Mouse (Mus musculus) left cerebral cortex, adult 2 months (tissue): Measurements from ENCODE around the gene Slc16a9. TPM values are rescaled to one million over a fixed set of nuclear protein-coding genes. Genes with fewer than 3 reads are reported as not detected.

Experiments
- DNase-seq, 2 experiments: peaks; one replicate each; pipeline ENCODE4 v3.0.0; 2021 to 2022; ENCODE audit warnings: low spot score in 2 of 2, mixed read lengths in 1 of 2; ENCODE audit errors: extremely low spot score in 1 of 2
- H3K27ac ChIP-seq: fragments of 200-600 bp; 2 replicates; pipeline ENCODE4 v1.8.1; 2022
- H3K4me3 ChIP-seq: fragments of 200-600 bp; 2 replicates; pipeline ENCODE4 v1.8.1; 2022
- CTCF ChIP-seq: fragments of 200-600 bp; IDR thresholded peaks from 2 replicates; pipeline ENCODE4 v1.8.1; 2022; ENCODE audit warnings: antibody characterized with exemption, mild to moderate bottlenecking, moderate library complexity
- intact Hi-C: fragments of 180-260 bp; cut with DNase I; formaldehyde crosslinking; loops from one replicate; pipeline ENCODE4 v1.15.1; 2025
- total RNA-seq, 2 experiments: library from RNA; stranded (reverse); gene quantifications; 2 replicates each; pipeline ENCODE4 v1.2.3; 2021

The Slc16a9 gene
- total RNA-seq, 2 experiments from 2014 or later: 1.2 to 2.7 TPM

GRCm38 (mm10) chr10:70254666-70255065 lies 9.8 kb downstream of the Slc16a9 start:
- DNase-seq: no peak
- H3K4me3 ChIP-seq: no peak overlapping the region
- no peak overlapping the region for H3K27ac ChIP-seq
- no peak for TF ChIP-seq CTCF
- intact Hi-C loops: no loop called here

DNA sequence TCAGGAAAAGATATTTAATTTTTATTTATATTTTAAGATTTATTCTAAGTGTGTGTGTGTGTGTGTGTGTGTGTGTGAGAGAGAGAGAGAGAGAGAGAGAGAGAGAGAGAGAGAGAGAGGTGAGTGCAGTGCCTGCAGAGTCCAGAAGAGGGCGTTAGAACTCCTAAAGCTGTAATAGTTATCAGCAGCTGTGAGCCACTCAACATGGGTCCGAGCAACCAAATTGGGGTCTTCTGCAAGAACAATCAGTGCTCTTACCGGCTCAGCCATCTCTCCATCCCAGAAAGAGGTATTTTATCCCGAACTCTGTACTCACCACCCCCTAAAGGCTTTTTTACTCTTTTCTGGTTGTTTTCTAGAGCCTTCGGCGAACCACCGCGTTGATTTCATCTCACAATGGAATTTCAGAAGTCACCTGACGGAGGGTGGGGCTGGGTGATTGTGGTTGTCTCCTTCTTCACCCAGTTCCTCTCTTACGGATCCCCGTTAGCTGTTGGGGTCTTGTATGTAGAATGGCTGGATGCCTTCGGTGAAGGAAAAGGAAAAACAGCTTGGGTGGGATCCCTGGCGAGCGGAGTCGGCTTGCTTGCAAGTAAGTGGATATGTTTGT lies 10.8 kb downstream of the Slc16a9 start:
- TF ChIP-seq CTCF: peak; percentile 7; the same call in 1 of the 2 replicates
- Histone ChIP-seq H3K27ac (no peak overlapping the region), H3K4me3 (no peak overlapping the region)
- intact Hi-C loops: no loop called here
- DNase-seq: no peak

DNA sequence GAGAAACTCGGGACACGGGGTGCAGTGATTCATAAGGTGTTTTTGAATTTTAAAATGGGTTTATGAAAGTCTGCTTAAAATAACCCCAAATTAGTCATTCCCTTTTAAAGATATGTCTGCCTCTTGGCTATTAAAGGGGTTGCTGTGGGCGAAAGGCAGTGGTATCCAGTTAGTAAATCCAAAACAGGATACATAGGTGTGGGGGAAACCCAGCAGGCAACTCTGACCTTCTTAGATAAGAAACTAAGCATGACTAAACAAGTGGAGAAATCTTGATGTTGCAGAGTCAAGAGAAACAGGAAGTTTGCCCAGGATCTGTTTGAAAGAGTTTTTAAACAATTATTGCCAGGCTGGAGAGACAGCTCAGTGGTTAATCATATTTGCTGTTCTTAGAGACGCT lies 12.1 kb downstream of the Slc16a9 start:
- no peak overlapping the region for H3K4me3 ChIP-seq
- intact Hi-C loops: no loop called here
- no peak for DNase-seq
- no peak for TF ChIP-seq CTCF
- no peak overlapping the region for H3K27ac ChIP-seq

DNA sequence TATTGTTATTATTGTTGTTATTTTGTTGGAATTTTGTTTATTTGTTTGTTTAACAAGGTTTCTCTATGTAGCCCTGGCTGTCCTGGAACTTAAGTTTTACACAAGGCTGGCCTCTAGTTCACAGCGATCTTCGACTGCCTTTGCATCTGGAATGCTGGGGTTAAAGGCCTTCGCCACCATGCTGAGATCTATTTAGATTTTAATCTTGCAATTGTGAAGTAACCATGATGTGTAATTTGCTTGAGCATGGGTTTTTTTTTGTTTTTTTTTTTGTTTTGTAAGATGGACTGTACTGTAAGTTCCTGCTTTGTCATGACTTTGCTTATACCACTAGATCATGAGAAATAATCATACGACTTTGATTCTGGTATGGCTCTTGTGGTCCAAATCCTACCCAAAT lies 16.0 kb downstream of the Slc16a9 start:
- Histone ChIP-seq H3K27ac (no peak overlapping the region), H3K4me3 (no peak overlapping the region)
- intact Hi-C loops: no loop called here
- no peak for TF ChIP-seq CTCF
- DNase-seq: no peak

- no peak for TF ChIP-seq CTCF
- Histone ChIP-seq H3K27ac (no peak overlapping the region), H3K4me3 (no peak overlapping the region)
- intact Hi-C loops: no loop called here
- no peak for DNase-seq
Measured at GRCm38 (mm10) chr10:70262051-70262450, 17.2 kb downstream of the Slc16a9 start.

DNA sequence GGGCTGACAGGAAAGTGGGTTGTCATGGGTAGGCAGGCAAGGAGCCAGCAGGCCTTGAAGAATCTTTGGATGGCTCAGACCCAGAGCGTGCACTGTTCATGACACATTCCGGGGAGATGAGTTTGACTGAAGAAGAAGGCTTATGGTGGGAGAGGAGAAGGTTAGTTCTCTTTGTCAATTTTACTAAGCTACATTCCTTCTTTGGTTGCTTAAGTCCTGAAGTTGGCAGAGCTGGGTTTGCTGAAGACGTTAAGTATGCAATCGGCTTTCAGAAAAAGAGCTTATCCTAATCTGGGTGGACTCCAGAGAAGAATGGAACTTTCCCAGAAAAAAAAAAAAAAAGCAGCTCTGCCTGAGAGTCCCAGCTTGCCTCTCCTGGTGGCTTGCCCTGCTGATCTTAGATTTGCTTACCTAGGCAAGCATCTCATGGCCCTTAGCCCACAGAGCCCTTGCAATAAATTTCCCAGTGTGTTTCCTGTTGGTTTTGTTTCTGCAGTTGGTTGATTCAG lies 18.8 kb downstream of the Slc16a9 start:
- DNase-seq: no peak
- no peak overlapping the region for H3K4me3 ChIP-seq
- intact Hi-C loops: no loop called here
- H3K27ac ChIP-seq: no peak overlapping the region
- no peak for TF ChIP-seq CTCF

GRCm38 (mm10) chr10:70264337-70265036 lies 19.6 kb downstream of the Slc16a9 start:
- intact Hi-C loops: no loop called here
- H3K27ac ChIP-seq: no peak overlapping the region
- TF ChIP-seq CTCF: no peak
- no peak for DNase-seq
- H3K4me3 ChIP-seq: no peak overlapping the region

DNA sequence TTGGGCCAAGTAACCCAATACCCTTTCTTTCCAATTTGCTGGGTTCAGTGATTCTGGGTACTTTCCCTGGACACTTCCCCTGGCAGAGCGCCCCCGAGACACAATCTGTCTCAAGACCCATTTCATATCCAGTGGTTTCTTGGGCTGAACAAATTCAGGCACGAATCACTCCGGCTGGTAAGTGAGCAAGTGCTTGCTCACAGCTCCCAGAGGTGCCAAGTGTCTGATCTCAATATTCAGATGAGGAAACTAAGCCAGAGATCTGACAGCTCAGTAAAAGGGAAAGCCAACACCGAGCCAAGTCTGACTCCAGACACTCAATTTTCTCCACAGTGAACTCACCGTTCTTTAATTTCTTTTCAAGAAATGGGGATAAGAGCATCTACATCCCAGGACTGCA lies 21.6 kb downstream of the Slc16a9 start:
- Histone ChIP-seq H3K27ac (no peak overlapping the region), H3K4me3 (peak overlapping the region; percentile 13; the same call in 1 of the 2 replicates)
- intact Hi-C loops: no loop called here
- TF ChIP-seq CTCF: no peak
- no peak for DNase-seq

DNA sequence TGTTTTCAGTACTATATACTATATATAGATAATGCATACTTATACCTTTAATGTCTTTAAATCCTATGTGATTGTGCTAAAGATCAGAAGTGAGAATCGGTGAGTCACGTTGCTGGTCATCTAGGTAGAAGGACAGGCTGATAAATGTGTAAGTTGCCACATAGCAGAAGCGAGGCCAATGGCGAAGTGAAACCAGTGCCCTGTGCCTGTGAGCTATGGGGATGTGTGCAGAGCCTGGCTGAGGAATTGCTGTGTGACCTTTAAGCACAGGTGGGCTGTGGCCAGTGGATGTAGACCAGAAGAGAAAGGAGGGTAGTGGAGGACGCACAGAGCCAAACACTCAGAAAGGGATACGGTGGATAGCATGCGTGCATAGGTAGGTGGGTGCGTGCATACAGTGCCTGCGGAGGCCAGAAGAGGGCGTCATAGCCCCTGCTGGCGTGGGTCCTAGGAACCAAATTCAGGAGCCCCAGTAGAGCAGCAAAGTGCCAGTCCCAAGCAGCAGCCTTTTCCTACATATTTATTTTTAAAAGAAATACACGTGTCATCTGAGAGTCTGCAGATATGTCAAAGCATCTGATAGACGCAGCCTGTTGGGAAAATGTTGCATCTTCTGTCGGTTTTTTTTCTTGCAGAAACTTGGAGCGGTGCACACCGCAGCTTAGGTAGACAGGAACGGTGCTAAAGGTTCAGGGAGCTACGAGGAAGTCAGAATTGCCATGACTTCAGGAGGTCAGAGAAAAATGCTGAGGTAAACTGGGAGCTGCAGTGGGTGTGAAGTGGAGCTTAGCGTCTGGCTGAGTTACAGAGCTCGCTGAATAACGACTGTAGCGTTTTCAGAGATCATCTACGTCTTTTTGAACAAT lies 23.9 kb downstream of the Slc16a9 start:
- no peak for DNase-seq
- intact Hi-C loops: no loop called here
- H3K4me3 ChIP-seq: no peak overlapping the region
- no peak; the same call in none of the 2 replicates for TF ChIP-seq CTCF
- H3K27ac ChIP-seq: no peak overlapping the region

GRCm38 (mm10) chr10:70269447-70269787 lies 24.5 kb downstream of the Slc16a9 start:
- intact Hi-C loops: no loop called here
- DNase-seq: no peak
- no peak for TF ChIP-seq CTCF
- Histone ChIP-seq H3K4me3 (no peak overlapping the region), H3K27ac (no peak overlapping the region)

DNA sequence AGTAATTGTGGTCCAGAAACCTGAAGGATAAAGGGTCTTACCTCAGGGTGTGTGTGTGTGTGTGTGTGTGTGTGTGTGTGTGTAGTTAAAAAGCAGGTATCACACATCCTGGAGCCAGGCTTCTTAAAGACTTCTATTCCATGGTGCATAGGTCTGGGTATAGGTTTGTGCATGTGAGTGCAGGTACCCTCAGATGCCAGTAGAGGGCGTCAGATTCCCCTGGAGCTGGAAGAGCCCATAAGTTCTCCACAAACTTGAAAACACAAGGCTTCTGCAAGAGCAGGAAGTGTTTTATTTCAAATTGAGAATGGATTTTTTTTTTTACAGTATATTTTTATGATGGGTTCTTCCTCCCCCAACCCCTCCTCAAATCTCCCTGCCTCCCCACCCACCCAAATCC lies 31.8 kb downstream of the Slc16a9 start:
- TF ChIP-seq CTCF: no peak; the same call in 1 of the 2 replicates
- intact Hi-C loops: no loop called here

DNA sequence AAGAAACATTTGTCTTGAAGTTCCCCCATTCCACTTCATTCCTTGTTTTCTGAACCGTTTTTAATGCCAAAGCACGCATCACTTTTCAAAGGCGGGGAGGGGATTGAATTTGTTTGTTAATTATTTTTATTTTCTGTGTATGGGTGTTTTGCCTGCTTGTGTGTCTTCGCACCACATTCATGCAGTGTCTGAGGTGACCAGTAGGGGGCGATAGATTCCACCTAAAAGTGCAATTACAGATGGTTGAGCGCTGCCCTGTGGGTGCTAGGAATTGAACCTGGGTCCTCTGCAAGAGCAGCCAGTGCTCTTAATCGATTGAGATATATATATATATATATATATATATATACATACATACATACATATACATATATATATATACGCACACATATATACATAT lies 34.4 kb downstream of the Slc16a9 start:
- DNase-seq: no peak
- H3K27ac ChIP-seq: no peak overlapping the region
- TF ChIP-seq CTCF: peak; percentile 41
- no peak overlapping the region for H3K4me3 ChIP-seq
- intact Hi-C loops: no loop called here

More for the DNA sequence above, 31.8 kb downstream of the Slc16a9 start:
- Histone ChIP-seq H3K27ac (no peak overlapping the region), H3K4me3 (no peak overlapping the region)
- no peak for DNase-seq
